Mouse (Mus musculus): ENCODE results near the gene Pacs2. TPM values are rescaled to one million over a fixed set of nuclear protein-coding genes. Genes with fewer than 3 reads are reported as not detected.
A peak's percentile ranks its signal among the peaks of the same experiment; 100 is the strongest.

Pacs2 gene
- polyA plus RNA-seq, 1 experiment = 54.8 TPM

DNA sequence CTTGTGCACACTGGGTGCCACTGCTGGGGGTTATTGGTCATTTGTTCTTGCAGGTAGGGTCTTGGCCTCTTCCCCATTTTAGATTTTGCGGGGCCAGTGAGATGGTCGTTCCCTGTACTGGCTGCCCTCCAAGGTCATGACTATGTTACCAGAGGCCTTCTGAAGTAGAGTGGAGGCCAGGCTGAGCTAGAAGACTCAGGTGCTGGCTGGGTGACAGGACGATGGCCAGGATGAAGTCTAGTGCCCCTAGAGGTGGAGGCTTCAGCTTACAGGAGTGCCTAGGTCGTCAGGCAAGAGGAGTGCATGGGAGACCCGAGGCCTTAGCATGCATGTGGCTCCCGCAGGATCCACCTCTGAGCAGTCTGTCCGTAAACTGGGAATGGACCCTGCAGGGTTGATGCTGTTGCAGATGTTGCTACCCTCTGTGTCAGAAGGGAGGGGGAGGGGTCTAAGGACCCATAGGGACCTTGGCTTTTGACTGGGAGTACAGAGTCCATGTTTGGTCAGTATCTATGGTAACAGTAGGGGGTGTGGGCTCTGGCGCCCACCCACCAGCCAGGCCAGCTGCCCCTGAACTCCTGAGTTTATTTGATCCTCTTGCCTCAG, 89.6 kb downstream of the Pacs2 start:
- no peak overlapping the region for H3K4me3 ChIP-seq (replicated peaks; ENCODE audit: extremely low read depth, low read depth, low read length)
- no peak for DNase-seq
- TF ChIP-seq POLR2A (IDR thresholded peaks at IDR 0.05; ENCODE audit: borderline replicate concordance, extremely low read depth, low read depth, low read length) (no peak), CTCF (IDR thresholded peaks at IDR 0.05; ENCODE audit: insufficient read depth, low read length) (peak; percentile 51)
- peaks cover 17% of the 10 kb centered on the region for H3K4me1 ChIP-seq (ENCODE audit: control insufficient read depth, insufficient read depth, low read length)
- 69% methylated on average over 8 of the region's 8 CpGs for WGBS

DNA sequence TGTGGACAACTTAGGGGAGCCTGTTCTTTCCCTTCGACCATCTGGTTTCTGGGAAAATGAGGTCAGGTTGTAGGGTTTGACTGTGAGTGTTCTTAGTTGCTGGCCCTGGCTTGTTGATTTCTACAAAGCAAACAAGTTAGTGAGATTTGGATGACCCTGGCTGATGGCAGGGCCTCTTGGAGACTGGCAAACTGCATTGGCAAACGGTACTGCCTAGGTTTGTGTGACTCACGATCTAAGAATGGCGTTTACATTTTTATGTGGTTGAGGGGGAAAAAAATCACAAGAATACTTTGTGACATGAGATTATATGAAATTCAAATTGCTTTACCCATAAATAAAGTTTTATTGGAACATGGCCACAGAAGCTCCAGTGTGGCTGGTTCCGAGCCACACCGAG, 92.1 kb downstream of the Pacs2 start:
- H3K4me1 ChIP-seq (ENCODE audit: control insufficient read depth, insufficient read depth, low read length) = peaks cover 12% of the 10 kb centered on the region
- no peak for DNase-seq
- no peak overlapping the region for H3K4me3 ChIP-seq (replicated peaks; ENCODE audit: extremely low read depth, low read depth, low read length)
- WGBS = 48% methylated on average over 6 of the region's 6 CpGs
- no peak for TF ChIP-seq CTCF (IDR thresholded peaks at IDR 0.05; ENCODE audit: insufficient read depth, low read length)

DNA sequence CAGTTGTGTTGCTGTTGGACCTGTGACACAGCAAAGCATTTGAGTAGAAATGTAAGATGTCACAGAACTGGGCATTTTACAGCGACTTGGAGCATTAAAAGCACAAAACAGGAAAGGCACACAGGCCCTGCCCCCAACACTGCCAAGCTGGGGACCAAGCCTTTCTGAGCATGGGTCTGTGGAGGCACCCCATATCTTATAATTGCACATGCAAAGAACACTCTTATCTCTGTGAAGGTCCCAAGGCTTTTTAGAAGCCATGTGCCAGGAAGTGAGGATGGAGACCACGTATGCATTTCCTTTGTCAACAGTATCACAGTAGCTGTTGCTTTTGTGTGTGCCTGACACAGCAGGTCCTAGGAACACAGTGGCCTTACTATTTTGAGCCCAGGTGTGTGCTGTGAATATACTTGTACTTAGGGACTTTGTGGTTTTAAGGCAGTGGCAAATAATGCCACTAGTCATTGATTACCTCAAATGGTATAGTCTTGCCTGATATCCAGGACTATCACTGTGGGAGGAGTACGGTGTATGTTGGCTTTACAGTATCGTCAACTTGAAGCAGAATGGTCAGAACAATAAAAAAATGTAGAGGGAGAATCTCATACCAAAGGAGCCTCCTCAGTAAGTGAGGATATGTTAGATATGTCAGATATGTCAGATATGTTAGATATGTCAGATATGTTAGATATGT, 93.3 kb downstream of the Pacs2 start:
- 57% methylated on average over 4 of the region's 4 CpGs for WGBS
- DNase-seq = no peak
- H3K4me3 ChIP-seq (replicated peaks; ENCODE audit: extremely low read depth, low read depth, low read length) = no peak overlapping the region
- TF ChIP-seq POLR2A (IDR thresholded peaks at IDR 0.05; ENCODE audit: borderline replicate concordance, extremely low read depth, low read depth, low read length) = no peak
- no peak for TF ChIP-seq CTCF (IDR thresholded peaks at IDR 0.05; ENCODE audit: insufficient read depth, low read length)
- H3K4me1 ChIP-seq (ENCODE audit: control insufficient read depth, insufficient read depth, low read length) = peaks cover 12% of the 10 kb centered on the region

DNA sequence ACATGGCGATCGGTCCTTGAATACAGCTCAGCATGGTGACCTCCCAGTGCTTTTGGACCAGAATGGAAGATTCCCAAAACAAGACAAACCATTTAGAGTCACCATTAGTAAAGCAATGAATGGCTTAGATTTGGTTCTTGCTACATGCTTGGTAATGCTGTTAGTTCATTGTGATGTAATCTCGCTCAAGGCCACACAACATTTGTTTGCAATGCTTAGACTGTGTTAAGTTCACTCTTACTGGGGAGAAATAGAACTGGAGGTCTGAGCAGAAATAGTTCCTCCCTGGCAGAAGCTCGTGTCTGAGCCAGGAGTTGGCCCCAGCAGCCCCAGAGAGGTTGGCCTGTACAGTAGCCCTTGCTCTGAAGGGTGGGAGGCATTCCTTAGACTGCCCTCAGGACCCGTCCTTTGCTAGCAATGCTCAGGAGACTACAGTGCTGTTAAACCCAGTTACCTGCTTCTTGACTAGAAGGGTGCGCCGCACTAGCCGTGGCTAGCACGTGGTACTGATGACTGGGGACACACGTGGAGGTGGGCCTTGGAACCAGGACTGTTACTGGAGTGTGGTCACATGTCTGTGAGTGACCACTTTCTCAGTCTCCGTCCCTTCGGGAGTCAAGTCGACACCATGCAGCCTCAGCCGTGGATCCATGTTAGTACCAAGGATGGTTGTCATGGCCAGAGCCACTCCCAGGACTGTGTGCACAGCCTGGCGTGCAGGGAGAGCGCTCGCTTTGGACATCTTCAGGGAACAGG, 94.4 kb downstream of the Pacs2 start:
- WGBS = 77% methylated on average over 17 of the region's 17 CpGs
- DNase-seq = no peak
- H3K4me1 ChIP-seq (ENCODE audit: control insufficient read depth, insufficient read depth, low read length) = peaks cover 12% of the 10 kb centered on the region
- TF ChIP-seq POLR2A (IDR thresholded peaks at IDR 0.05; ENCODE audit: borderline replicate concordance, extremely low read depth, low read depth, low read length) (no peak), CTCF (IDR thresholded peaks at IDR 0.05; ENCODE audit: insufficient read depth, low read length) (no peak)
- H3K4me3 ChIP-seq (replicated peaks; ENCODE audit: extremely low read depth, low read depth, low read length) = no peak overlapping the region

DNA sequence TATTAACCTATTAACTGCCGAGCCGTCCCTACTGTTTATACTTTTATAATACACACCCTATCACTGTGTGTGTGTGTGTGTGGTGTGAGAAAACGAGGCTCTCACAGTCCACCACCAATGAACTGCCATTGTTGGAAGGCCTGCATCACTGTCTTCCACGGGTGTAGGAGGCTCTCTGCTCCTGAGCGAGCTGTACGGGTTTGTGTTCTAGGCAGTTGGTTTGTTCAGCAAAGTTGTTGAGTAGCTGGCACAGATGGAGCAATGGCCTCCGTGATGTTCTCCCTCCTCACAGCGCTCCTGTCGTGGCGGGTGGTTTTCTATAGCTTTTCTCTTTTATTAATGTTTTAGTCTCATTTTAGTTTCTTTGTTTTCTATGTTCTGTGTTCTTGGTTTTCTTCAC, 95.5 kb downstream of the Pacs2 start:
- no peak for TF ChIP-seq POLR2A (IDR thresholded peaks at IDR 0.05; ENCODE audit: borderline replicate concordance, extremely low read depth, low read depth, low read length)
- no peak for TF ChIP-seq CTCF (IDR thresholded peaks at IDR 0.05; ENCODE audit: insufficient read depth, low read length)
- Histone ChIP-seq H3K4me1 (ENCODE audit: control insufficient read depth, insufficient read depth, low read length) (peaks cover 10% of the 10 kb centered on the region), H3K4me3 (replicated peaks; ENCODE audit: extremely low read depth, low read depth, low read length) (no peak overlapping the region)
- DNase-seq = no peak
- 76% methylated on average over 10 of the region's 10 CpGs for WGBS

DNA sequence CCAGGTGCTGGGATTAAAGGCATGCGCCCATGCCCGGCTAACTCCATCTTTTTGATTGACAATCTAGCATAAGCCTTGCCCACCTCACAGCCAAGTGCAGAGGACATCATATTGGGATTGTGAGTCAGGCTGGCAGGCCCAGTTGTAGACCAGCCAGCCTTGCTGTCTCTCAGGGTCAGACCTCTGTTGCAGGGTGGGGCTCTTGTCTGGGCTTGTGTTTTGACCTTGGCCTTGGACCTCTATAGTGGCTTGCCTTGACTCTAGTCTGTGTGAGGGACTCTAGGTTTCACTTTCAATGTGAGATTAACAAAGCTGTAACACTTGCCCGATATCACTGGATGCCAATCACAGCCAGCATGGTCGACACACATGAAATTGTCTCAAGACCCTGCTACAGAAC, 99.8 kb downstream of the Pacs2 start:
- 90% methylated on average over 4 of the region's 4 CpGs for WGBS
- TF ChIP-seq POLR2A (IDR thresholded peaks at IDR 0.05; ENCODE audit: borderline replicate concordance, extremely low read depth, low read depth, low read length) (no peak), CTCF (IDR thresholded peaks at IDR 0.05; ENCODE audit: insufficient read depth, low read length) (no peak)

DNA sequence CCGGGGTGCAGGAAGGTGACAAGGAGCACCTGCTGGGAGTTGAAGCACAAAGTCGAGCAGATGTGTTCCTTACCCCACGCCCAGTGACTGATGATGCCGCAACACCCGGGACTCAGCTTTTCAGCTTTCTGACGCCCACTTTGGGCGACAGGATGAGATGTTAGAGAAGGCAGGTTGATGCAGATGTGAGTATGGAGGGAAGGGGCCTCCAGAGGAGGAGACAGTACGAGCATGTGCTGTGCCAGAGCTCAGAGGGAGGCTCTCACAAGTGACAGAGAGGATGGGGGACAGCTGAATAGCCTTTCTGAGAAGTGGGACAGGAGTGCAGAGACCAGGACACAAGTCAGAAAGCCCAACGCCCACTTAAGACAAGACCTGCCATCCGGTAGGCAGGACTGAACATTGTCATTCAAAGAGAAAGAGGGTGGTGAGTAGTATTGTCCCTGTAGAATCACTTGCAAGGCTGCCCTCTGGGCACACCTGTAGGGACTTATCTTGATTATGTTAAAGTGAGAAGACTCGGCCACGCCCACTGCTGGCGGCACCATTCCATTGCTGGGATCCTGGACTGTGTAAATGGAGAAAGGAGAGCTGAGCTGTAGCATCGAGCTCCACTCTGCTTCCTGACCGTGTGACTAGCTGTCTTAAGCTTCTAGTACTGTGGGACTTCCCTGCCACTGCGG, 100.7 kb downstream of the Pacs2 start:
- no peak for TF ChIP-seq CTCF (IDR thresholded peaks at IDR 0.05; ENCODE audit: insufficient read depth, low read length)
- no peak for TF ChIP-seq POLR2A (IDR thresholded peaks at IDR 0.05; ENCODE audit: borderline replicate concordance, extremely low read depth, low read depth, low read length)
- 77% methylated on average over 16 of the region's 16 CpGs for WGBS
- no peak overlapping the region for H3K4me3 ChIP-seq (replicated peaks; ENCODE audit: extremely low read depth, low read depth, low read length)
- H3K4me1 ChIP-seq (ENCODE audit: control insufficient read depth, insufficient read depth, low read length) = peaks cover 2% of the 10 kb centered on the region; the same call in 1 of the 2 replicates
- no peak for DNase-seq

More for the DNA sequence above, 99.8 kb downstream of the Pacs2 start:
- Histone ChIP-seq H3K4me1 (ENCODE audit: control insufficient read depth, insufficient read depth, low read length) (no peaks in the 10 kb centered on the region), H3K4me3 (replicated peaks; ENCODE audit: extremely low read depth, low read depth, low read length) (no peak overlapping the region)
- DNase-seq = no peak

DNA sequence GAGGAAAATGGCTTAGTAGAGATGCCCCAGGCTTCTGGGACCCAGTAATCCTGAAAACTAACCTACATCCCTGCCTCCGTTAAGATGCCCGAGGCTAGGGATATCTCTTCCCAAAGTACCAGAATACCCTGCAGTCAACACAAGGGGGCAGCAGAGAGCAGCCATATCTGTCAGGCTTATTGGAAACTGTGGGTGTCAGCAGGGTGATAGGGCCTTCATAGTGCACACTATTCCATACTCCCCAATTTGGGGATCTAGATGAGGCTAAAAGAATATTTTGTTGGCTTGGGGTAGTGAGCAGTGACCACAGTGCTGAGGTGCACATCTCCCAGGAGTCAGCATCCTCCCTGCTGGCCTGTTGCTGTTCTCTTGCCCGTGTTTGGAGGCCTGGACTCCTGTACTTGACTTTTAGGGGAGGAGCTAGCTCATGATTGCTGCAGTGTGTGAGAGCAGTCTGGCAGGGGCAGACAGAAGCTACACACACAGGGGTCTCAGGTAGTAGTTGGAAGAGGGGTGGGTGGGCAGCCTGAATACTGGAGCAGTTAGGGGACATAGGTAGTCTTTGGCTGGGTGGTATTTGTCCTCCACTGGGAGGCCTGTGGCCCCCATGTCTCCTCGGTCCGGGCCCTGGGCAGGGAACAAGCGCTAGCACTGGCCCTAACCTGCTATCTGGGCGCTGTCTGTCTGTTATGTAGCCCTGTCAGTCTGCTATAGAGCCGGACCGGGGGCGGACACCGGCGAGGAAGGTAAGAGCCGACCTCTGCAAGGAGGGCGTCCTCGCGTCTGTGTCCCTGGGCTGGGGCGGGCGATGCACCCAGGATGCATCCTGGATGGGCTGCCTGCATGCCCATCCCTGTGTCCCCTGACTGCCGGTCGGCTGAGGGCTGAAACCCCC, 105.5 kb downstream of the Pacs2 start:
- Histone ChIP-seq H3K4me1 (ENCODE audit: control insufficient read depth, insufficient read depth, low read length) (peaks cover 2% of the 10 kb centered on the region; the same call in 1 of the 2 replicates), H3K4me3 (replicated peaks; ENCODE audit: extremely low read depth, low read depth, low read length) (no peak overlapping the region)
- peak; percentile 86 for DNase-seq
- TF ChIP-seq CTCF (IDR thresholded peaks at IDR 0.05; ENCODE audit: insufficient read depth, low read length) = peak; percentile 83
- TF ChIP-seq POLR2A (IDR thresholded peaks at IDR 0.05; ENCODE audit: borderline replicate concordance, extremely low read depth, low read depth, low read length) = no peak
- 85% methylated on average over 20 of the region's 20 CpGs for WGBS

Other genes with a start within 250 kb of the Pacs2 start
- gene Ahnak2, start 211.9 kb upstream of the Pacs2 start, polyA plus RNA-seq (2012; rRNA removed) = 9.3 and 13.3 TPM in 2 replicates
- gene Clba1, start 205.6 kb upstream of the Pacs2 start, polyA plus RNA-seq (2012; rRNA removed) = 9.4 and 10.0 TPM in 2 replicates
- gene Cdca4, start 185.1 kb upstream of the Pacs2 start, polyA plus RNA-seq (2012; rRNA removed) = 17.0 and 21.4 TPM in 2 replicates
- 9.2 and 12.9 TPM in 2 replicates for gene Gpr132, start 146.3 kb upstream of the Pacs2 start, polyA plus RNA-seq (2012; rRNA removed)
- 54.0 and 62.8 TPM in 2 replicates for gene Jag2, start 84.7 kb upstream of the Pacs2 start, polyA plus RNA-seq (2012; rRNA removed)
- 43.4 and 47.4 TPM in 2 replicates for gene Nudt14, start 72.4 kb upstream of the Pacs2 start, polyA plus RNA-seq (2012; rRNA removed)
- 48.4 and 72.3 TPM in 2 replicates for gene Btbd6, start 38.0 kb upstream of the Pacs2 start, polyA plus RNA-seq (2012; rRNA removed)
- 83.3 and 131 TPM in 2 replicates for gene Brf1, start 13.8 kb upstream of the Pacs2 start, polyA plus RNA-seq (2012; rRNA removed)
- 0.24 and 0.31 TPM in 2 replicates for gene Tex22, start 60.0 kb downstream of the Pacs2 start, polyA plus RNA-seq (2012; rRNA removed)
- 77.4 and 85.3 TPM in 2 replicates for gene Mta1, start 83.8 kb downstream of the Pacs2 start, polyA plus RNA-seq (2012; rRNA removed)
- gene Crip2, start 125.7 kb downstream of the Pacs2 start, polyA plus RNA-seq (2012; rRNA removed) = 1,334 and 1,488 TPM in 2 replicates
- gene Crip1, start 131.8 kb downstream of the Pacs2 start, polyA plus RNA-seq (2012; rRNA removed) = 746 and 1,492 TPM in 2 replicates
- 2.9 and 4.2 TPM in 2 replicates for gene Tedc1, start 141.9 kb downstream of the Pacs2 start, polyA plus RNA-seq (2012; rRNA removed)
- gene Tmem121, start 171.4 kb downstream of the Pacs2 start, polyA plus RNA-seq (2012; rRNA removed) = 0.52 and 0.60 TPM in 2 replicates